Mouse (Mus musculus): ENCODE results near the gene Slc52a3. TPM values are rescaled to one million over a fixed set of nuclear protein-coding genes. Genes with fewer than 3 reads are reported as not detected.

Slc52a3 gene
- polyA plus RNA-seq, 2 experiments = 0.73 to 0.74 TPM

GRCm38 (mm10) chr2:151969396-151969795 is 26.9 kb upstream of the Slc52a3 start:
- WGBS (ENCODE audit: insufficient replicate concordance) = 65% methylated on average over 6 of the region's 6 CpGs
- Histone ChIP-seq H3K9ac (replicated peaks) (no peak overlapping the region), H3K4me2 (ENCODE audit: low read depth) (no peak overlapping the region), H3K4me1 (replicated peaks; ENCODE audit: control insufficient read depth in 2 of 2, insufficient read depth in 2 of 2, low read length in 1 of 2) (peaks cover 0 to 7% of the 10 kb centered on the region in 2 experiments; a peak in 2 of 4 replicates), H3K36me3 (replicated peaks; ENCODE audit: control insufficient read depth, insufficient read depth, low read depth) (peaks cover 3% of the 10 kb centered on the region; the same call in 1 of the 2 replicates), H3K4me3 (ENCODE audit: insufficient read depth in 1 of 2, low read depth in 2 of 2, low read length in 2 of 2) (no peak overlapping the region), H3K9me3 (ENCODE audit: control insufficient read depth, low read length) (no peaks in the 10 kb centered on the region), H3K27ac (no peak overlapping the region), H3K27me3 (ENCODE audit: control insufficient read depth, insufficient read depth, low read length) (peaks cover 19% of the 10 kb centered on the region)
- TF ChIP-seq EP300 (IDR thresholded peaks at IDR 0.05; ENCODE audit: low read depth) = no peak
- no peak for TF ChIP-seq CTCF (IDR thresholded peaks at IDR 0.05; ENCODE audit: low read depth)
- ATAC-seq (ENCODE audit: insufficient read depth) (no peak), DNase-seq (ENCODE audit: low read depth in 3 of 3, low spot score in 3 of 3) (no peak)

GRCm38 (mm10) chr2:151970191-151971172 is 25.8 kb upstream of the Slc52a3 start:
- DNase-seq (ENCODE audit: low read depth in 3 of 3, low spot score in 3 of 3) (peak; percentile 64 to 72 (median 68)), ATAC-seq (ENCODE audit: insufficient read depth) (peak; percentile 81)
- H3K9ac ChIP-seq (replicated peaks) = no peak overlapping the region
- peaks cover 3% of the 10 kb centered on the region; the same call in 1 of the 2 replicates for H3K36me3 ChIP-seq (replicated peaks; ENCODE audit: control insufficient read depth, insufficient read depth, low read depth)
- H3K4me2 ChIP-seq (ENCODE audit: low read depth) = peak overlapping the region; percentile 48
- no peaks in the 10 kb centered on the region for H3K9me3 ChIP-seq (ENCODE audit: control insufficient read depth, low read length)
- TF ChIP-seq CTCF (IDR thresholded peaks at IDR 0.05; ENCODE audit: low read depth) (no peak), EP300 (IDR thresholded peaks at IDR 0.05; ENCODE audit: low read depth) (no peak)
- H3K27me3 ChIP-seq (ENCODE audit: control insufficient read depth, insufficient read depth, low read length) = peaks cover 23% of the 10 kb centered on the region
- peaks cover 0 to 7% of the 10 kb centered on the region in 2 experiments; a peak in 2 of 4 replicates for H3K4me1 ChIP-seq (replicated peaks; ENCODE audit: control insufficient read depth in 2 of 2, insufficient read depth in 2 of 2, low read length in 1 of 2)
- peak overlapping the region in 1 of 2 experiments; percentile 15; a peak in 1 of 4 replicates for H3K4me3 ChIP-seq (ENCODE audit: insufficient read depth in 1 of 2, low read depth in 2 of 2, low read length in 2 of 2)
- 46% methylated on average over 53 of the region's 53 CpGs for WGBS (ENCODE audit: insufficient replicate concordance)
- H3K27ac ChIP-seq = no peak overlapping the region

GRCm38 (mm10) chr2:151971748-151972147 is 24.6 kb upstream of the Slc52a3 start:
- no peak for ATAC-seq (ENCODE audit: insufficient read depth)

GRCm38 (mm10) chr2:151972880-151973594 is 23.3 kb upstream of the Slc52a3 start:
- WGBS (ENCODE audit: insufficient replicate concordance) = 3% methylated on average over 23 of the region's 23 CpGs
- Histone ChIP-seq H3K4me2 (ENCODE audit: low read depth) (peak overlapping the region; percentile 49), H3K27me3 (ENCODE audit: control insufficient read depth, insufficient read depth, low read length) (peaks cover 23% of the 10 kb centered on the region), H3K4me1 (replicated peaks; ENCODE audit: control insufficient read depth in 2 of 2, insufficient read depth in 2 of 2, low read length in 1 of 2) (peaks cover 0 to 13% of the 10 kb centered on the region in 2 experiments; a peak in 2 of 4 replicates), H3K9me3 (ENCODE audit: control insufficient read depth, low read length) (no peaks in the 10 kb centered on the region), H3K4me3 (ENCODE audit: insufficient read depth in 1 of 2, low read depth in 2 of 2, low read length in 2 of 2) (peak overlapping the region in 1 of 2 experiments; percentile 13; a peak in 1 of 4 replicates), H3K27ac (no peak overlapping the region), H3K36me3 (replicated peaks; ENCODE audit: control insufficient read depth, insufficient read depth, low read depth) (peaks cover 3% of the 10 kb centered on the region; the same call in 1 of the 2 replicates), H3K9ac (replicated peaks) (no peak overlapping the region)
- DNase-seq (ENCODE audit: low read depth in 3 of 3, low spot score in 3 of 3) = no peak
- ATAC-seq (ENCODE audit: insufficient read depth) = no peak
- TF ChIP-seq CTCF (IDR thresholded peaks at IDR 0.05; ENCODE audit: low read depth) (no peak), EP300 (IDR thresholded peaks at IDR 0.05; ENCODE audit: low read depth) (no peak)

More at GRCm38 (mm10) chr2:151971748-151972147, 24.6 kb upstream of the Slc52a3 start:
- Histone ChIP-seq H3K4me2 (ENCODE audit: low read depth) (no peak overlapping the region), H3K9me3 (ENCODE audit: control insufficient read depth, low read length) (no peaks in the 10 kb centered on the region), H3K27ac (no peak overlapping the region), H3K4me3 (ENCODE audit: insufficient read depth in 1 of 2, low read depth in 2 of 2, low read length in 2 of 2) (no peak overlapping the region), H3K36me3 (replicated peaks; ENCODE audit: control insufficient read depth, insufficient read depth, low read depth) (peaks cover 3% of the 10 kb centered on the region; the same call in 1 of the 2 replicates), H3K4me1 (replicated peaks; ENCODE audit: control insufficient read depth in 2 of 2, insufficient read depth in 2 of 2, low read length in 1 of 2) (peaks cover 0 to 8% of the 10 kb centered on the region in 2 experiments; a peak in 2 of 4 replicates), H3K9ac (replicated peaks) (no peak overlapping the region), H3K27me3 (ENCODE audit: control insufficient read depth, insufficient read depth, low read length) (peaks cover 23% of the 10 kb centered on the region)
- TF ChIP-seq CTCF (IDR thresholded peaks at IDR 0.05; ENCODE audit: low read depth) = no peak
- WGBS (ENCODE audit: insufficient replicate concordance) = 76% methylated on average over 5 of the region's 5 CpGs
- no peak for DNase-seq (ENCODE audit: low read depth in 3 of 3, low spot score in 3 of 3)

Data from liver, embryonic 14.5 days (tissue).